Mouse (Mus musculus) heart, adult 2 months (tissue): ENCODE data around the gene Mxd4.

Experiments used
- CTCF ChIP-seq: fragments of 200-600 bp; IDR thresholded peaks from 2 replicates; pipeline ENCODE4 v1.8.1; 2022; ENCODE audit warnings: antibody characterized with exemption, mild to moderate bottlenecking, moderate library complexity
- POLR2A ChIP-seq: fragments of 200-500 bp; IDR thresholded peaks from 2 replicates; pipeline ENCODE4 v1.6.1; 2011; ENCODE audit warnings: mild to moderate bottlenecking, low read depth, low read length, control low read depth; ENCODE audit not compliant: insufficient read depth

DNA sequence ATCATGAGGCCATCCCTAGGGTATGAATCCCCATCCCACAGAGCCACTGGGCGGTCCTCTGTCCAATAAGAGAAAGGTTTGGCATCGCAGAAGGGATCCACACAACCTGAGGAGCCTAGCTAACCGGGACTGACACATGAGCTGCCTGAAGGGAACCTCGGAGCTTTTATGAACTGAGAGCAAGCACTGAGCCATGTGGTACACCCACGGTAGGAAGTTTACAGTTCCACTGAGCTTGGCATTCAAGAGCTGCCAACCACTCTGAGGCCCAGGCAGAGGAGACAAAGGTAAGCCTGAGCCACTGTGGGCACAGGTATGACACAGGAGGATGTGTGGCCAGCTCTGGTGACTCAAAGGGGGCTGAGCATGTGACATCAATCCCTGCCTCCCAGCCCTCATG is 37.0 kb upstream of the Mxd4 start:
- TF ChIP-seq CTCF (no peak), POLR2A (no peak)
